Mouse (Mus musculus) ES-E14 (cell line): Measurements from ENCODE around the gene Lbx2.

Experiments
- CHD2 ChIP-seq: IDR thresholded peaks from 2 replicates; pipeline ENCODE4 v1.6.1; 2014; ENCODE audit warnings: mild to moderate bottlenecking, low read depth, low read length, inconsistent platforms
- HCFC1 ChIP-seq: IDR thresholded peaks from 2 replicates; pipeline ENCODE4 v1.6.1; 2012; ENCODE audit warnings: low read length, inconsistent platforms, borderline replicate concordance; ENCODE audit not compliant: insufficient read depth
- ZC3H11A ChIP-seq: IDR thresholded peaks from 2 replicates; pipeline ENCODE4 v1.6.1; 2012; ENCODE audit warnings: low read depth, mild to moderate bottlenecking, inconsistent platforms, low read length, borderline replicate concordance
- ZNF384 ChIP-seq: IDR thresholded peaks from 2 replicates; pipeline ENCODE4 v1.6.1; 2012; ENCODE audit warnings: low read depth, low read length, inconsistent platforms

GRCm38 (mm10) chr6:83068706-83069487, 17.3 kb upstream of the Lbx2 start:
- TF ChIP-seq ZC3H11A (no peak), HCFC1 (no peak), CHD2 (no peak), ZNF384 (no peak)
